Comparison of ENCODE assay signal across 19 mouse cellular contexts in the genomic region with DNA sequence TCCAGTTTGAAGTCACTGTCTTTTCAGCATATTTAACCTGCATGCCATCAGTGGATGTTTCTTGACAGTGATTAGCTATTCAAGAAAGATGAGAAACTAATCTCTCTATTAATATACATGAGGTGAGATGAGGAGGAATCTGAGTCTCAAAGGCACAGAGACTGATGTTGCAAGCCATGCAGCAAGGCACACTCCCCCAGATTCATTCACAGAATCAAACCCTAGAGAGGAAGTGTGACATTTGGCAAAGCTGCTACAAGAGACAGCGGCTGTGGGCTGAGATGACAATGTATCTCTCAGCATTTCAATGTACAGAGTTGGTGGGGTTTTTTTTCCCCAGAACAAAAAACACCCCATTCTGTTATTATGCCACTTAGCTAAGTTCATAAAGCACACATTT.
A peak's percentile ranks its signal among the peaks of the same experiment; 100 is the strongest.
DNase-seq lines count a peak whose midpoint lies in the region; ATAC-seq and TF ChIP-seq lines count a peak whose summit lies in the region.
"Had no signal": no experiment of that assay in that cellular context is flagged by ENCODE, and none has a peak within 500 bp of the region (broad histone marks: within the 10 kb centered on the region; RNA-seq: fewer than 3 reads in every experiment).

No protein-coding gene starts in this region.

- no peaks in the 10 kb centered on the region for H3K27me3 ChIP-seq in lung, postnatal 0 days (replicated peaks; ENCODE audit: insufficient read depth, low read length)
- H3K27me3 ChIP-seq: embryonic facial prominence, embryonic 12.5 days had no signal

- H3K9ac ChIP-seq in lung, postnatal 0 days (replicated peaks; ENCODE audit: low read depth) = no peak overlapping the region
- H3K9ac ChIP-seq: embryonic facial prominence, embryonic 12.5 days; forebrain, postnatal 0 days had no signal

- H3K4me3 ChIP-seq in lung, postnatal 0 days (ENCODE audit: low read depth, low read length) = no peak overlapping the region
- H3K4me3 ChIP-seq: embryonic facial prominence, embryonic 12.5 days; erythroblast, embryonic 14.5 days; heart, embryonic 10.5 days; hindbrain, embryonic 10.5 days had no signal

- no peak for TF ChIP-seq CTCF in lung, postnatal 0 days (IDR thresholded peaks at IDR 0.05)

- ATAC-seq in lung, postnatal 0 days = no peak
- ATAC-seq: forebrain, postnatal 0 days had no signal

- H3K9me3 ChIP-seq in lung, postnatal 0 days (ENCODE audit: low read length) = no peaks in the 10 kb centered on the region
- H3K9me3 ChIP-seq: embryonic facial prominence, embryonic 12.5 days; heart, embryonic 10.5 days; hindbrain, embryonic 10.5 days had no signal

- H3K4me2 ChIP-seq in lung, postnatal 0 days (replicated peaks; ENCODE audit: low read depth, low read length) = no peak overlapping the region
- H3K4me2 ChIP-seq: embryonic facial prominence, embryonic 12.5 days had no signal

- intact Hi-C loops in left cerebral cortex, postnatal 14 days (cut with DNase I) = no loop called here

- H3K4me1 ChIP-seq in lung, postnatal 0 days (ENCODE audit: insufficient read depth, low read depth, low read length) = no peaks in the 10 kb centered on the region
- H3K4me1 ChIP-seq: embryonic facial prominence, embryonic 12.5 days; heart, embryonic 10.5 days; hindbrain, embryonic 10.5 days had no signal

- no peak overlapping the region for H3K27ac ChIP-seq in lung, postnatal 0 days (ENCODE audit: low read length)
- H3K27ac ChIP-seq: embryonic facial prominence, embryonic 12.5 days; heart, embryonic 10.5 days; hindbrain, embryonic 10.5 days had no signal

- 45% methylated on average over 1 of the region's 1 CpGs for WGBS in lung, postnatal 0 days

- no peak for TF ChIP-seq EP300 in lung, postnatal 0 days (IDR thresholded peaks at IDR 0.05)

- DNase-seq in frontal cortex, postnatal 36 days (ENCODE audit: low spot score in 2 of 2) = peak; percentile 32 to 60
- DNase-seq in frontal cortex, postnatal 25 days (ENCODE audit: low spot score in 2 of 2) = no peak
- peak; percentile 8 for DNase-seq in lung, postnatal 0 days (ENCODE audit: low spot score)
- DNase-seq in lung, postnatal 10 days = no peak
- peak; percentile 86 for DNase-seq in brain, adult 2 months (ENCODE audit: low read depth, low spot score)
- DNase-seq in left cerebral cortex, postnatal 14 days (ENCODE audit: low spot score in 2 of 2) = peak; percentile 40 to 41
- DNase-seq in cerebellum, postnatal 10 days = no peak
- no peak for DNase-seq in gastrocnemius, postnatal 10 days
- DNase-seq: cerebellum, adult 8-10 months; forebrain, postnatal 0 days; kidney, adult 2 months; kidney, postnatal 25 days; liver; lung, postnatal 36 days; thymus, postnatal 25 days had no signal

- H3K36me3 ChIP-seq in lung, postnatal 0 days (ENCODE audit: insufficient read depth, low read length) = no peaks in the 10 kb centered on the region
- H3K36me3 ChIP-seq: embryonic facial prominence, embryonic 12.5 days; heart, embryonic 10.5 days; hindbrain, embryonic 10.5 days had no signal

Comparison
In these comparisons a context has a peak if more than half of its experiments do, and no peak if none do; other contexts are left out.
1. DNase-seq: peak in frontal cortex, postnatal 36 days (2 of 2), lung, postnatal 0 days (single experiment), brain, adult 2 months (single experiment) and left cerebral cortex, postnatal 14 days (2 of 2); none in frontal cortex, postnatal 25 days (0 of 2), lung, postnatal 10 days (single experiment), cerebellum, postnatal 10 days (0 of 2) and gastrocnemius, postnatal 10 days (single experiment).